Mouse (Mus musculus): ENCODE results near the gene Mad2l1bp. TPM values are rescaled to one million over a fixed set of nuclear protein-coding genes. Genes with fewer than 3 reads are reported as not detected.

Gene Mad2l1bp
- polyA plus RNA-seq, 1 experiment from 2014 or later, result 32.4 TPM

GRCm38 (mm10) chr17:46104487-46104886 is 48.9 kb downstream of the Mad2l1bp start:
- peak; percentile 17; the same call in 1 of the 2 replicates for TF ChIP-seq CTCF (IDR thresholded peaks at IDR 0.05; ENCODE audit: low read depth)
- DNase-seq (ENCODE audit: low spot score), result peak; percentile 93
- no peak overlapping the region for H3K4me3 ChIP-seq (replicated peaks; ENCODE audit: low read depth, low read length)
- no peaks in the 10 kb centered on the region for H3K9me3 ChIP-seq (replicated peaks; ENCODE audit: low read length)
- peak overlapping the region; percentile 47 for H3K27ac ChIP-seq
- no peaks in the 10 kb centered on the region for H3K27me3 ChIP-seq (ENCODE audit: insufficient read depth, low read length)
- WGBS, result 6% methylated on average over 12 of the region's 12 CpGs
- peak; percentile 95 for ATAC-seq (replicated peaks; ENCODE audit: low FRiP score, low read depth)
- H3K4me2 ChIP-seq (ENCODE audit: low read length), result 0 out of 2 replicates have a peak overlapping the region, but pooled peaks have one; percentile 10
- H3K36me3 ChIP-seq (ENCODE audit: insufficient read depth, low read length), result no peaks in the 10 kb centered on the region
- peaks cover 8% of the 10 kb centered on the region; the same call in 1 of the 2 replicates for H3K4me1 ChIP-seq (replicated peaks; ENCODE audit: insufficient read depth, low read length)
- no peak overlapping the region for H3K9ac ChIP-seq (ENCODE audit: low read depth, low read length)

GRCm38 (mm10) chr17:46102608-46103159 is 50.7 kb downstream of the Mad2l1bp start:
- peak; percentile 33 for TF ChIP-seq CTCF (IDR thresholded peaks at IDR 0.05; ENCODE audit: low read depth)
- Histone ChIP-seq H3K9me3 (replicated peaks; ENCODE audit: low read length) (no peaks in the 10 kb centered on the region), H3K27me3 (ENCODE audit: insufficient read depth, low read length) (no peaks in the 10 kb centered on the region), H3K4me1 (replicated peaks; ENCODE audit: insufficient read depth, low read length) (peaks cover 8% of the 10 kb centered on the region; the same call in 1 of the 2 replicates), H3K36me3 (ENCODE audit: insufficient read depth, low read length) (no peaks in the 10 kb centered on the region), H3K4me2 (ENCODE audit: low read length) (no peak overlapping the region), H3K4me3 (replicated peaks; ENCODE audit: low read depth, low read length) (no peak overlapping the region), H3K27ac (no peak overlapping the region), H3K9ac (ENCODE audit: low read depth, low read length) (no peak overlapping the region)
- peak; percentile 28 for DNase-seq (ENCODE audit: low spot score)
- ATAC-seq (replicated peaks; ENCODE audit: low FRiP score, low read depth), result no peak
- 62% methylated on average over 8 of the region's 8 CpGs for WGBS

GRCm38 (mm10) chr17:46101906-46102305 is 51.4 kb downstream of the Mad2l1bp start:
- no peak for ATAC-seq (replicated peaks; ENCODE audit: low FRiP score, low read depth)
- peak; percentile 40 for DNase-seq (ENCODE audit: low spot score)
- Histone ChIP-seq H3K4me1 (replicated peaks; ENCODE audit: insufficient read depth, low read length) (peaks cover 8% of the 10 kb centered on the region; the same call in 1 of the 2 replicates), H3K4me2 (ENCODE audit: low read length) (no peak overlapping the region), H3K27me3 (ENCODE audit: insufficient read depth, low read length) (no peaks in the 10 kb centered on the region), H3K9ac (ENCODE audit: low read depth, low read length) (no peak overlapping the region), H3K27ac (no peak overlapping the region), H3K36me3 (ENCODE audit: insufficient read depth, low read length) (no peaks in the 10 kb centered on the region), H3K9me3 (replicated peaks; ENCODE audit: low read length) (no peaks in the 10 kb centered on the region), H3K4me3 (replicated peaks; ENCODE audit: low read depth, low read length) (no peak overlapping the region)
- TF ChIP-seq CTCF (IDR thresholded peaks at IDR 0.05; ENCODE audit: low read depth), result no peak
- WGBS, result 50% methylated on average over 9 of the region's 9 CpGs

DNA sequence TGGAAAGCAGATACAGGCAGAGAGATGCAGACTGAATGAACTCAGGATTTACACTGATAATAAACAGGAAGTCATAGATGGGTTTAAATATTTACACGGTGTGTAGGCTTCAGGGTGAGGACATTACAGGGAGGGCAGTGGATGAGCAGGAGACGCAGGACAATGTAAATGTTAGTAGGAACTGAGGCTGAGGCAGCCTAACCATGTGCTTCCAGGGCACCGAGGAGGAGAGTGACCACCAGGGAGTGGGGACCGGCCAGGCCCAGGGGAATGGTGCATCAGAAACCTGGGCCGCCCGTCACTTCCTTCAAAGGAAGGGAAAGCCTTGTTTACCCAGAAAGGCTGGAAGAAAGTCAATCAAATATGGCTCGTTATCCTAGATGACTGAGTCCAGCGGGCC is 54.8 kb downstream of the Mad2l1bp start:
- TF ChIP-seq CTCF (IDR thresholded peaks at IDR 0.05; ENCODE audit: low read depth), result no peak
- H3K9ac ChIP-seq (ENCODE audit: low read depth, low read length), result no peak overlapping the region
- DNase-seq (ENCODE audit: low spot score) (no peak), ATAC-seq (replicated peaks; ENCODE audit: low FRiP score, low read depth) (no peak)
- 62% methylated on average over 8 of the region's 8 CpGs for WGBS
- no peak overlapping the region for H3K4me3 ChIP-seq (replicated peaks; ENCODE audit: low read depth, low read length)
- H3K4me1 ChIP-seq (replicated peaks; ENCODE audit: insufficient read depth, low read length), result no peaks in the 10 kb centered on the region
- H3K9me3 ChIP-seq (replicated peaks; ENCODE audit: low read length), result no peaks in the 10 kb centered on the region
- no peaks in the 10 kb centered on the region for H3K36me3 ChIP-seq (ENCODE audit: insufficient read depth, low read length)
- no peaks in the 10 kb centered on the region for H3K27me3 ChIP-seq (ENCODE audit: insufficient read depth, low read length)
- no peak overlapping the region for H3K27ac ChIP-seq
- H3K4me2 ChIP-seq (ENCODE audit: low read length), result no peak overlapping the region

Other genes starting within 250 kb of the Mad2l1bp start
- gene Vegfa, start 121.2 kb downstream of the Mad2l1bp start, polyA plus RNA-seq (2015; fragmentation: Nextera tagmentation; extraction: Ambion mirVana), result 6.3 TPM in 2 replicates
- 171 and 188 TPM in 2 replicates for gene Mrps18a, start 42.6 kb downstream of the Mad2l1bp start, polyA plus RNA-seq (2015; fragmentation: Nextera tagmentation; extraction: Ambion mirVana)
- 18.8 and 19.8 TPM in 2 replicates for gene Rsph9, start 9.3 kb downstream of the Mad2l1bp start, polyA plus RNA-seq (2015; fragmentation: Nextera tagmentation; extraction: Ambion mirVana)
- 25.4 and 26.3 TPM in 2 replicates for gene Gtpbp2, start 7.5 kb upstream of the Mad2l1bp start, polyA plus RNA-seq (2015; fragmentation: Nextera tagmentation; extraction: Ambion mirVana)
- gene Polh, start 49.1 kb upstream of the Mad2l1bp start, polyA plus RNA-seq (2015; fragmentation: Nextera tagmentation; extraction: Ambion mirVana), result 10.5 and 11.1 TPM in 2 replicates
- gene Xpo5, start 49.2 kb upstream of the Mad2l1bp start, polyA plus RNA-seq (2015; fragmentation: Nextera tagmentation; extraction: Ambion mirVana), result 23.3 and 26.7 TPM in 2 replicates
- gene Polr1c, start 94.5 kb upstream of the Mad2l1bp start, polyA plus RNA-seq (2015; fragmentation: Nextera tagmentation; extraction: Ambion mirVana), result 73.5 and 79.4 TPM in 2 replicates
- 112 and 117 TPM in 2 replicates for gene Yipf3, start 94.5 kb upstream of the Mad2l1bp start, polyA plus RNA-seq (2015; fragmentation: Nextera tagmentation; extraction: Ambion mirVana)
- 0.91 and 0.93 TPM in 2 replicates for gene Lrrc73, start 100.0 kb upstream of the Mad2l1bp start, polyA plus RNA-seq (2015; fragmentation: Nextera tagmentation; extraction: Ambion mirVana)
- gene Tjap1, start 129.5 kb upstream of the Mad2l1bp start, polyA plus RNA-seq (2015; fragmentation: Nextera tagmentation; extraction: Ambion mirVana), result 28.2 and 28.4 TPM in 2 replicates
- gene Dlk2, start 143.9 kb upstream of the Mad2l1bp start, polyA plus RNA-seq (2015; fragmentation: Nextera tagmentation; extraction: Ambion mirVana), result 0.55 and 0.88 TPM in 2 replicates
- 4.8 and 5.4 TPM in 2 replicates for gene Abcc10, start 174.8 kb upstream of the Mad2l1bp start, polyA plus RNA-seq (2015; fragmentation: Nextera tagmentation; extraction: Ambion mirVana)
- 6.3 and 7.6 TPM in 2 replicates for gene Zfp318, start 230.2 kb upstream of the Mad2l1bp start, polyA plus RNA-seq (2015; fragmentation: Nextera tagmentation; extraction: Ambion mirVana)